Mouse (Mus musculus): ENCODE data around the gene Zfp994.
"Not testable (repeated sequence)": the region's sequence is repeated elsewhere in the genome, so short reads cannot be mapped to it uniquely, and the experiment has no call there.

Zfp994 gene

GRCm38 (mm10) chr17:22225422-22226012, at the start of gene Zfp994:
Gene Zfp994 (minus strand): TSS chr17:22225616.
- peak; percentile 90 for DNase-seq (ENCODE audit: low read depth, low spot score)

- DNase-seq (ENCODE audit: low read depth, low spot score), result not testable (repeated sequence)
Observed at GRCm38 (mm10) chr17:22230701-22231100, 5.3 kb upstream of the Zfp994 start.

- DNase-seq (ENCODE audit: low read depth, low spot score), result not testable (repeated sequence)
Observed at GRCm38 (mm10) chr17:22225015-22225414, 401 bp downstream of the Zfp994 start.

- DNase-seq (ENCODE audit: low read depth, low spot score), result peak; percentile 18
Observed at GRCm38 (mm10) chr17:22165722-22166294, 59.6 kb downstream of the Zfp994 start, which contains the start of gene Zfp947. Gene Zfp947 (minus strand): TSS chr17:22166190.

- DNase-seq (ENCODE audit: low read depth, low spot score), result peak; percentile 3
Observed at GRCm38 (mm10) chr17:22165304-22165703, 60.1 kb downstream of the Zfp994 start.

GRCm38 (mm10) chr17:22153951-22154350, 71.5 kb downstream of the Zfp994 start:
- not testable (repeated sequence) for DNase-seq (ENCODE audit: low read depth, low spot score)

Data from A20 (cell line).